Mouse (Mus musculus) gonadal fat pad, adult 2 months (tissue): ENCODE results near the gene Spdye4b. TPM values are rescaled to one million over a fixed set of nuclear protein-coding genes. Genes with fewer than 3 reads are reported as not detected.

ENCODE experiments used
- DNase-seq: peaks from one replicate; pipeline ENCODE4 v3.0.0-alpha.2; 2012; ENCODE audit warnings: low read depth
- polyA plus RNA-seq: library from polyadenylated mRNA; depleted of rRNA; stranded (reverse); fragments of >200 nt; gene quantifications from 2 replicates; pipeline ENCODE4 v1.2.3, GENCODE M21; 2012; rRNA removed

The Spdye4b gene
- polyA plus RNA-seq, 1 experiment: not detected

GRCm38 (mm10) chr5:143220996-143221395 is 40.2 kb downstream of the Spdye4b start:
- DNase-seq: peak; percentile 70

GRCm38 (mm10) chr5:143222287-143222686 is 41.5 kb downstream of the Spdye4b start:
- DNase-seq: no peak

GRCm38 (mm10) chr5:143226790-143227189 is 46.0 kb downstream of the Spdye4b start, which contains the start of gene Spdye4a:
TSS of gene Spdye4a (minus strand) at chr5:143226890.
- no peak for DNase-seq

GRCm38 (mm10) chr5:143235028-143235693 is 54.3 kb downstream of the Spdye4b start, which contains the start of gene Zfp12:
TSS of gene Zfp12 (plus strand) at chr5:143235163.
- DNase-seq: peak; percentile 52

- DNase-seq: no peak
These were observed 55.2 kb downstream of the Spdye4b start for GRCm38 (mm10) chr5:143236036-143236435.

GRCm38 (mm10) chr5:143244926-143245325 is 64.1 kb downstream of the Spdye4b start:
- DNase-seq: no peak

- no peak for DNase-seq
These were observed 71.2 kb downstream of the Spdye4b start for GRCm38 (mm10) chr5:143252039-143252438.

- no peak for DNase-seq
These were observed 72.0 kb downstream of the Spdye4b start for GRCm38 (mm10) chr5:143252791-143253185.

GRCm38 (mm10) chr5:143253186-143253880 is 72.5 kb downstream of the Spdye4b start:
- DNase-seq: no peak

- no peak for DNase-seq
These were observed 73.2 kb downstream of the Spdye4b start for GRCm38 (mm10) chr5:143253881-143254486.

Other genes with a start within 250 kb of the Spdye4b start
- 50.4 and 57.8 TPM in 2 replicates for gene Fscn1, start 220.7 kb upstream of the Spdye4b start, polyA plus RNA-seq
- 20.6 and 21.5 TPM in 2 replicates for gene Rnf216, start 68.0 kb upstream of the Spdye4b start, polyA plus RNA-seq
- not detected in 2 replicates for gene Olfr718-ps1, start 33.4 kb upstream of the Spdye4b start, polyA plus RNA-seq
- 5.0 and 5.2 TPM in 2 replicates for gene Rbak, start 242 bp upstream of the Spdye4b start, polyA plus RNA-seq
- not detected in 2 replicates for gene Spdye4a, start 45.9 kb downstream of the Spdye4b start, polyA plus RNA-seq
- 9.0 and 9.9 TPM in 2 replicates for gene Zfp12, start 54.1 kb downstream of the Spdye4b start, polyA plus RNA-seq
- 10.2 and 15.0 TPM in 2 replicates for gene Zfp316, start 89.0 kb downstream of the Spdye4b start, polyA plus RNA-seq
- gene Zfp853, start 112.6 kb downstream of the Spdye4b start, polyA plus RNA-seq: 1.3 and 1.4 TPM in 2 replicates
- gene E130309D02Rik, start 134.3 kb downstream of the Spdye4b start, polyA plus RNA-seq: 12.8 and 17.7 TPM in 2 replicates
- gene Zdhhc4, start 148.2 kb downstream of the Spdye4b start, polyA plus RNA-seq: 110 and 118 TPM in 2 replicates
- gene Grid2ip, start 176.3 kb downstream of the Spdye4b start, polyA plus RNA-seq: 0.03 TPM in 1 of 2 replicates, not detected in the other
- 147 and 188 TPM in 2 replicates for gene Kdelr2, start 222.8 kb downstream of the Spdye4b start, polyA plus RNA-seq